Mouse (Mus musculus) liver, embryonic 14.5 days (tissue): ENCODE measurements around the gene Ankrd13d. TPM values are rescaled to one million over a fixed set of nuclear protein-coding genes. Genes with fewer than 3 reads are reported as not detected.

ENCODE experiments used
- ATAC-seq: fragments of 200-750 bp; cut with Nextera tagmentation; 2 replicates; pipeline ENCODE4 v1.8.0; 2017; ENCODE audit warnings: moderate number of reproducible peaks, mild to moderate bottlenecking, moderate library complexity; ENCODE audit not compliant: insufficient read depth
- DNase-seq, 3 experiments: peaks; one replicate each; pipeline ENCODE4 v3.0.0-alpha.2; 2012 to 2013; ENCODE audit warnings: low read depth in 3 of 3, low spot score in 3 of 3
- H3K27ac ChIP-seq: fragments of 300-500 bp; sonication (generic); 2 replicates; pipeline ENCODE4 v1.5.1; 2014; ENCODE audit warnings: moderate library complexity, mild to moderate bottlenecking, control low read depth, inconsistent platforms
- H3K27me3 ChIP-seq: fragments of 300-500 bp; sonication (generic); 2 replicates; pipeline ENCODE4 v1.6.1; 2014; ENCODE audit warnings: mild to moderate bottlenecking, low read length, moderate library complexity; ENCODE audit not compliant: control insufficient read depth, insufficient read depth
- H3K36me3 ChIP-seq: fragments of 300-500 bp; sonication (generic); replicated peaks from 2 replicates; pipeline ENCODE4 v1.6.1; 2014; ENCODE audit warnings: low read depth; ENCODE audit not compliant: control insufficient read depth, insufficient read depth
- H3K4me1 ChIP-seq, 2 experiments: fragments of 200-500 bp in 1 of 2; fragments of 300-500 bp in 1 of 2; sonication (generic) in 1 of 2; replicated peaks; 2 replicates each; pipeline ENCODE4 v1.6.1; 2012 to 2014; ENCODE audit warnings: antibody characterized with exemption in 1 of 2, inconsistent platforms in 1 of 2, low read length in 1 of 2; ENCODE audit not compliant: control insufficient read depth in 2 of 2, insufficient read depth in 2 of 2
- H3K4me2 ChIP-seq: fragments of 300-500 bp; sonication (generic); 2 replicates; pipeline ENCODE4 v1.6.1; 2014; ENCODE audit warnings: low read depth, mild to moderate bottlenecking, control low read depth, moderate library complexity
- H3K4me3 ChIP-seq, 2 experiments: fragments of 200-500 bp in 1 of 2; fragments of 300-500 bp in 1 of 2; sonication (generic) in 1 of 2; 2 replicates each; pipeline ENCODE4 v1.5.1; 2012 to 2014; ENCODE audit warnings: low read depth in 2 of 2, low read length in 2 of 2, mild to moderate bottlenecking in 2 of 2, control low read depth in 1 of 2, inconsistent platforms in 1 of 2, moderate library complexity in 1 of 2; ENCODE audit not compliant: insufficient read depth in 1 of 2
- H3K9ac ChIP-seq: fragments of 300-500 bp; sonication (generic); replicated peaks from 2 replicates; pipeline ENCODE4 v1.6.1; 2014; ENCODE audit warnings: mild to moderate bottlenecking, control low read depth, moderate library complexity
- H3K9me3 ChIP-seq: fragments of 300-500 bp; sonication (generic); 2 replicates; pipeline ENCODE4 v1.6.1; 2016; ENCODE audit warnings: low read length, mixed read lengths; ENCODE audit not compliant: control insufficient read depth
- CTCF ChIP-seq: IDR thresholded peaks from 2 replicates; pipeline ENCODE4 v1.5.1; 2016; ENCODE audit warnings: antibody characterized with exemption, low read depth, control low read depth
- EP300 ChIP-seq: IDR thresholded peaks from 2 replicates; pipeline ENCODE4 v1.6.1; 2016; ENCODE audit warnings: antibody characterized with exemption, low read depth
- WGBS: fragments of 180-500 bp; shearing (Covaris S2); extraction: QIAGEN DNeasy Blood & Tissue Kit; methylation state at CpG from one replicate; pipeline ENCODE4 v1.1.7; 2014; ENCODE audit not compliant: insufficient replicate concordance; 5-methylcytosine and 5-hydroxymethylcytosine counted together
- microRNA-seq: library from miRNA; unstranded; fragments of <30 nt; microRNA quantifications from one replicate; pipeline ENCODE4, GENCODE M21; 2016
- polyA plus RNA-seq, 2 experiments: library from polyadenylated mRNA; depleted of rRNA in 1 of 2; stranded (reverse) in 1 of 2; unstranded in 1 of 2; fragments of >200 nt; fragmentation: Nextera tagmentation in 1 of 2; extraction: Ambion mirVana in 1 of 2; gene quantifications; 2 replicates each; pipeline versions ENCODE4 v1.2.1 to v1.2.3; 2012 to 2014

Gene Ankrd13d
- polyA plus RNA-seq, 2 experiments, result 0.66 to 1.3 TPM

- Histone ChIP-seq H3K9me3 (no peaks in the 10 kb centered on the region), H3K4me3 (no peak overlapping the region), H3K4me1 (peaks cover 0 to 10% of the 10 kb centered on the region in 2 experiments; a peak in 3 of 4 replicates), H3K36me3 (no peaks in the 10 kb centered on the region), H3K4me2 (no peak overlapping the region), H3K9ac (no peak overlapping the region), H3K27me3 (peaks cover 19% of the 10 kb centered on the region), H3K27ac (no peak overlapping the region)
- TF ChIP-seq CTCF, result no peak
- no peak for TF ChIP-seq EP300
- ATAC-seq (no peak), DNase-seq (no peak)
- 28% methylated on average over 14 of the region's 14 CpGs for WGBS
Measured at GRCm38 (mm10) chr19:4220957-4221743, 61.8 kb downstream of the Ankrd13d start.

DNA sequence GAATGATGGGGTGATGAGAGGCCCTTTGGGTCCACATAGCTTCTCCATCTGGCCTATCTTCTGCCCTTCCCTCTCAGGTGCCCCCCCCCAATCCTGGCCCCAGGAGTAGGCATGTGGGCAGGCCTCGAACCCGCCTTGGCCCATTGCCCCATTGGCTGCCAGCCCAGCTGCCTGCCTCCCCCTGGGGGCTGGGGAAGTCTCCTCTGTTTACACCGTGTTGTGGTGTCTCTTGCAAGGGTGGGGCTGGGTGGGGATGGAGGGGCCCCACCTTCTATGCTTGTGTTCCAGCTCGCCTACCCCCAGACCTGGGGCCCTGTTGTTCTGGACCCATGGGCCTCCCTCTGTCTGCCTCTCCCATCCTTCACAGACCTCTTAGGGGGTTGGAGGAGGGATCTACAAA lies 62.5 kb downstream of the Ankrd13d start:
- Histone ChIP-seq H3K4me1 (peaks cover 0 to 10% of the 10 kb centered on the region in 2 experiments; a peak in 3 of 4 replicates), H3K36me3 (no peaks in the 10 kb centered on the region), H3K9ac (no peak overlapping the region), H3K9me3 (no peaks in the 10 kb centered on the region), H3K4me2 (no peak overlapping the region), H3K27ac (no peak overlapping the region), H3K27me3 (peaks cover 27% of the 10 kb centered on the region), H3K4me3 (no peak overlapping the region)
- WGBS, result 35% methylated on average over 4 of the region's 4 CpGs
- DNase-seq (no peak), ATAC-seq (peak; percentile 15; the same call in 1 of the 2 replicates)
- TF ChIP-seq CTCF (no peak), EP300 (no peak)

Small RNA genes lying within 50 kb of the gene (microRNA-seq; reads per million reads assigned to microRNA genes)
- not detected for gene Mir6985

Other genes with a start within 250 kb of the Ankrd13d start
- 230 and 274 TPM in 2 replicates for gene Gstp1, start 245.2 kb downstream of the Ankrd13d start, polyA plus RNA-seq (2012; rRNA removed)
- gene Gstp1, start 245.2 kb downstream of the Ankrd13d start, polyA plus RNA-seq (2014; fragmentation: Nextera tagmentation; extraction: Ambion mirVana), result 511 and 557 TPM in 2 replicates
- 6.6 and 7.9 TPM in 2 replicates for gene Gstp2, start 237.1 kb downstream of the Ankrd13d start, polyA plus RNA-seq (2012; rRNA removed)
- gene Gstp2, start 237.1 kb downstream of the Ankrd13d start, polyA plus RNA-seq (2014; fragmentation: Nextera tagmentation; extraction: Ambion mirVana), result 6.9 and 7.3 TPM in 2 replicates
- gene Gstp3, start 223.6 kb downstream of the Ankrd13d start, polyA plus RNA-seq (2012; rRNA removed), result 78.5 and 87.0 TPM in 2 replicates
- gene Gstp3, start 223.6 kb downstream of the Ankrd13d start, polyA plus RNA-seq (2014; fragmentation: Nextera tagmentation; extraction: Ambion mirVana), result 65.7 and 69.6 TPM in 2 replicates
- gene Cabp2, start 201.6 kb downstream of the Ankrd13d start, polyA plus RNA-seq (2012; rRNA removed), result 0.16 and 0.17 TPM in 2 replicates
- gene Cabp2, start 201.6 kb downstream of the Ankrd13d start, polyA plus RNA-seq (2014; fragmentation: Nextera tagmentation; extraction: Ambion mirVana), result 0.20 and 0.44 TPM in 2 replicates
- 52.5 and 64.8 TPM in 2 replicates for gene Cdk2ap2, start 186.0 kb downstream of the Ankrd13d start, polyA plus RNA-seq (2012; rRNA removed)
- gene Cdk2ap2, start 186.0 kb downstream of the Ankrd13d start, polyA plus RNA-seq (2014; fragmentation: Nextera tagmentation; extraction: Ambion mirVana), result 99.9 and 101 TPM in 2 replicates
- 6.1 and 7.1 TPM in 2 replicates for gene Pitpnm1, start 183.1 kb downstream of the Ankrd13d start, polyA plus RNA-seq (2012; rRNA removed)
- 3.4 TPM in 2 replicates for gene Pitpnm1, start 183.1 kb downstream of the Ankrd13d start, polyA plus RNA-seq (2014; fragmentation: Nextera tagmentation; extraction: Ambion mirVana)
- gene Aip, start 157.3 kb downstream of the Ankrd13d start, polyA plus RNA-seq (2012; rRNA removed), result 28.8 and 33.2 TPM in 2 replicates
- 29.4 TPM in 2 replicates for gene Aip, start 157.3 kb downstream of the Ankrd13d start, polyA plus RNA-seq (2014; fragmentation: Nextera tagmentation; extraction: Ambion mirVana)
- gene Gpr152, start 143.3 kb downstream of the Ankrd13d start, polyA plus RNA-seq (2012; rRNA removed), result not detected in 2 replicates
- gene Gpr152, start 143.3 kb downstream of the Ankrd13d start, polyA plus RNA-seq (2014; fragmentation: Nextera tagmentation; extraction: Ambion mirVana), result not detected in 2 replicates
- 0.03 and 0.15 TPM in 2 replicates for gene Cabp4, start 139.1 kb downstream of the Ankrd13d start, polyA plus RNA-seq (2012; rRNA removed)
- not detected in 2 replicates for gene Cabp4, start 139.1 kb downstream of the Ankrd13d start, polyA plus RNA-seq (2014; fragmentation: Nextera tagmentation; extraction: Ambion mirVana)
- gene Coro1b, start 134.5 kb downstream of the Ankrd13d start, polyA plus RNA-seq (2012; rRNA removed), result 57.5 and 59.2 TPM in 2 replicates
- 57.5 and 62.2 TPM in 2 replicates for gene Coro1b, start 134.5 kb downstream of the Ankrd13d start, polyA plus RNA-seq (2014; fragmentation: Nextera tagmentation; extraction: Ambion mirVana)
- 12.5 and 16.3 TPM in 2 replicates for gene Ptprcap, start 129.5 kb downstream of the Ankrd13d start, polyA plus RNA-seq (2012; rRNA removed)
- 14.4 and 17.0 TPM in 2 replicates for gene Ptprcap, start 129.5 kb downstream of the Ankrd13d start, polyA plus RNA-seq (2014; fragmentation: Nextera tagmentation; extraction: Ambion mirVana)
- gene Rps6kb2, start 119.8 kb downstream of the Ankrd13d start, polyA plus RNA-seq (2012; rRNA removed), result 17.2 and 19.2 TPM in 2 replicates
- gene Rps6kb2, start 119.8 kb downstream of the Ankrd13d start, polyA plus RNA-seq (2014; fragmentation: Nextera tagmentation; extraction: Ambion mirVana), result 19.5 and 19.9 TPM in 2 replicates
- 0.32 and 0.44 TPM in 2 replicates for gene Carns1, start 107.7 kb downstream of the Ankrd13d start, polyA plus RNA-seq (2012; rRNA removed)
- 0.18 and 0.71 TPM in 2 replicates for gene Carns1, start 107.7 kb downstream of the Ankrd13d start, polyA plus RNA-seq (2014; fragmentation: Nextera tagmentation; extraction: Ambion mirVana)
- gene Tbc1d10c, start 91.9 kb downstream of the Ankrd13d start, polyA plus RNA-seq (2012; rRNA removed), result 2.6 TPM in 2 replicates
- 2.5 and 4.0 TPM in 2 replicates for gene Tbc1d10c, start 91.9 kb downstream of the Ankrd13d start, polyA plus RNA-seq (2014; fragmentation: Nextera tagmentation; extraction: Ambion mirVana)
- gene Ppp1ca, start 91.1 kb downstream of the Ankrd13d start, polyA plus RNA-seq (2012; rRNA removed), result 203 and 214 TPM in 2 replicates
- gene Ppp1ca, start 91.1 kb downstream of the Ankrd13d start, polyA plus RNA-seq (2014; fragmentation: Nextera tagmentation; extraction: Ambion mirVana), result 432 and 447 TPM in 2 replicates
- gene Rad9a, start 81.5 kb downstream of the Ankrd13d start, polyA plus RNA-seq (2012; rRNA removed), result 20.8 and 21.4 TPM in 2 replicates
- gene Rad9a, start 81.5 kb downstream of the Ankrd13d start, polyA plus RNA-seq (2014; fragmentation: Nextera tagmentation; extraction: Ambion mirVana), result 14.3 and 16.8 TPM in 2 replicates
- 1.1 TPM in 2 replicates for gene Clcf1, start 68.9 kb downstream of the Ankrd13d start, polyA plus RNA-seq (2012; rRNA removed)
- 0.42 and 0.43 TPM in 2 replicates for gene Clcf1, start 68.9 kb downstream of the Ankrd13d start, polyA plus RNA-seq (2014; fragmentation: Nextera tagmentation; extraction: Ambion mirVana)
- gene AC109138.7, start 68.8 kb downstream of the Ankrd13d start, polyA plus RNA-seq (2012; rRNA removed), result not detected in 2 replicates
- gene AC109138.7, start 68.8 kb downstream of the Ankrd13d start, polyA plus RNA-seq (2014; fragmentation: Nextera tagmentation; extraction: Ambion mirVana), result not detected in 2 replicates
- 15.2 and 15.9 TPM in 2 replicates for gene Pold4, start 51.2 kb downstream of the Ankrd13d start, polyA plus RNA-seq (2012; rRNA removed)
- gene Pold4, start 51.2 kb downstream of the Ankrd13d start, polyA plus RNA-seq (2014; fragmentation: Nextera tagmentation; extraction: Ambion mirVana), result 12.9 and 13.1 TPM in 2 replicates
- gene Ssh3, start 14.0 kb downstream of the Ankrd13d start, polyA plus RNA-seq (2012; rRNA removed), result 2.8 and 3.5 TPM in 2 replicates
- gene Ssh3, start 14.0 kb downstream of the Ankrd13d start, polyA plus RNA-seq (2014; fragmentation: Nextera tagmentation; extraction: Ambion mirVana), result 1.3 and 1.4 TPM in 2 replicates
- gene Grk2, start 23.1 kb upstream of the Ankrd13d start, polyA plus RNA-seq (2012; rRNA removed), result 23.9 and 26.0 TPM in 2 replicates
- 9.4 and 10.8 TPM in 2 replicates for gene Grk2, start 23.1 kb upstream of the Ankrd13d start, polyA plus RNA-seq (2014; fragmentation: Nextera tagmentation; extraction: Ambion mirVana)
- gene Kdm2a, start 115.1 kb upstream of the Ankrd13d start, polyA plus RNA-seq (2012; rRNA removed), result 18.9 and 19.0 TPM in 2 replicates
- 12.4 and 13.4 TPM in 2 replicates for gene Kdm2a, start 115.1 kb upstream of the Ankrd13d start, polyA plus RNA-seq (2014; fragmentation: Nextera tagmentation; extraction: Ambion mirVana)
- gene Rhod, start 156.3 kb upstream of the Ankrd13d start, polyA plus RNA-seq (2012; rRNA removed), result 3.8 and 5.3 TPM in 2 replicates
- 6.2 and 6.4 TPM in 2 replicates for gene Rhod, start 156.3 kb upstream of the Ankrd13d start, polyA plus RNA-seq (2014; fragmentation: Nextera tagmentation; extraction: Ambion mirVana)
- 0.06 and 0.15 TPM in 2 replicates for gene Syt12, start 194.3 kb upstream of the Ankrd13d start, polyA plus RNA-seq (2012; rRNA removed)
- 0.06 and 0.14 TPM in 2 replicates for gene Syt12, start 194.3 kb upstream of the Ankrd13d start, polyA plus RNA-seq (2014; fragmentation: Nextera tagmentation; extraction: Ambion mirVana)
- gene 2010003K11Rik, start 215.4 kb upstream of the Ankrd13d start, polyA plus RNA-seq (2012; rRNA removed), result 0.03 TPM in 1 of 2 replicates, not detected in the other
- 0.08 and 0.15 TPM in 2 replicates for gene 2010003K11Rik, start 215.4 kb upstream of the Ankrd13d start, polyA plus RNA-seq (2014; fragmentation: Nextera tagmentation; extraction: Ambion mirVana)
- 14.7 and 16.4 TPM in 2 replicates for gene Pcx, start 227.3 kb upstream of the Ankrd13d start, polyA plus RNA-seq (2012; rRNA removed)
- 25.6 and 29.1 TPM in 2 replicates for gene Pcx, start 227.3 kb upstream of the Ankrd13d start, polyA plus RNA-seq (2014; fragmentation: Nextera tagmentation; extraction: Ambion mirVana)